Comparison of ENCODE assay signal across 8 mouse cellular contexts in genomic region chr3:19953865-19954264, GRCm38 (mm10). TPM values are rescaled to one million over a fixed set of nuclear protein-coding genes. Genes with fewer than 3 reads are reported as not detected.
A peak's percentile ranks its signal among the peaks of the same experiment; 100 is the strongest.
DNase-seq lines count a peak whose midpoint lies in the region; ATAC-seq lines count a peak whose summit lies in the region.

No protein-coding gene starts in this region.

- no peak overlapping the region for H3K4me3 ChIP-seq in forebrain, embryonic 13.5 days
- H3K4me3 ChIP-seq in stomach, embryonic 14.5 days (ENCODE audit: low read depth, low read length): no peak overlapping the region

- under 1% methylated on average over 3 of the region's 3 CpGs for WGBS in forebrain, embryonic 13.5 days
- WGBS in stomach, embryonic 14.5 days: 46% methylated on average over 3 of the region's 3 CpGs

- H3K27ac ChIP-seq in forebrain, embryonic 13.5 days: no peak overlapping the region
- H3K27ac ChIP-seq in stomach, embryonic 14.5 days (ENCODE audit: low read length): no peak overlapping the region

- H3K27me3 ChIP-seq in forebrain, embryonic 13.5 days: no peaks in the 10 kb centered on the region
- H3K27me3 ChIP-seq in stomach, embryonic 14.5 days (ENCODE audit: control insufficient read depth, insufficient read depth, low read length): no peaks in the 10 kb centered on the region

- intact Hi-C loops in heart, postnatal 10 days (cut with DNase I): loop anchor here (5.0 kb wide), 1 partner anchor 47 kb away; no protein-coding TSS in a partner anchor

- DNase-seq in 416B (ENCODE audit: low read depth): peak; percentile 84
- peak; percentile 80 for DNase-seq in adrenal gland, adult 2 months
- peak; percentile 85 to 90 for DNase-seq in heart, postnatal 10 days
- peak; percentile 5 to 8 for DNase-seq in layer of hippocampus, adult 8-10 months (ENCODE audit: low spot score in 2 of 2)
- DNase-seq in lung, postnatal 14 days: peak; percentile 72

- no peak overlapping the region for H3K4me2 ChIP-seq in forebrain, embryonic 13.5 days
- no peak overlapping the region for H3K4me2 ChIP-seq in stomach, embryonic 14.5 days (replicated peaks; ENCODE audit: low read depth, low read length)

- peaks cover 12% of the 10 kb centered on the region for H3K4me1 ChIP-seq in forebrain, embryonic 13.5 days
- no peaks in the 10 kb centered on the region for H3K4me1 ChIP-seq in stomach, embryonic 14.5 days (ENCODE audit: control insufficient read depth, insufficient read depth, low read length)

- H3K9me3 ChIP-seq in forebrain, embryonic 13.5 days (replicated peaks): no peaks in the 10 kb centered on the region
- no peaks in the 10 kb centered on the region for H3K9me3 ChIP-seq in stomach, embryonic 14.5 days (ENCODE audit: control insufficient read depth, low read depth, low read length)

- no peaks in the 10 kb centered on the region for H3K36me3 ChIP-seq in forebrain, embryonic 13.5 days (ENCODE audit: poor library complexity, severe bottlenecking)
- no peaks in the 10 kb centered on the region for H3K36me3 ChIP-seq in stomach, embryonic 14.5 days (ENCODE audit: control insufficient read depth, insufficient read depth, low read length)

- ATAC-seq in forebrain, embryonic 13.5 days: peak; percentile 92
- ATAC-seq in stomach, embryonic 14.5 days (ENCODE audit: insufficient number of reproducible peaks, insufficient read depth, low FRiP score, low read depth): peak; percentile 56; the same call in 1 of the 2 replicates
- ATAC-seq in activated CD4-positive, CD25-positive, alpha-beta regulatory T cell, adult 4 months: no peak

- no peak overlapping the region for H3K9ac ChIP-seq in forebrain, embryonic 13.5 days
- H3K9ac ChIP-seq in stomach, embryonic 14.5 days (replicated peaks; ENCODE audit: low read depth, low read length): no peak overlapping the region

RNA-seq across cellular contexts. Expression of gene Cp, which starts 3.0 kb away (rescaled TPM):
- total RNA-seq in adrenal gland, adult 2 months (2021): 10 to 100 TPM; 55.2 to 79.1 TPM
- 4.1 and 5.7 TPM in 2 replicates for polyA plus RNA-seq in adrenal gland, adult 2 months (2012; rRNA removed)
- polyA plus RNA-seq in forebrain, embryonic 13.5 days (2015; fragmentation: Nextera tagmentation; extraction: Ambion mirVana): 2.2 and 3.0 TPM in 2 replicates
- total RNA-seq in heart, postnatal 10 days (2021): 10 to 100 TPM in 1 of 2 experiments, 1 to 10 TPM in 1; 9.9 to 15.5 TPM
- total RNA-seq in layer of hippocampus, adult 8-10 months (2022): 10 to 100 TPM in 2 of 4 experiments, 1 to 10 TPM in 2; 9.3 to 13.1 (median 10.4) TPM
- polyA plus RNA-seq in stomach, embryonic 14.5 days (2014; fragmentation: Nextera tagmentation; extraction: Ambion mirVana): 0.28 and 0.84 TPM in 2 replicates
- under 1 TPM; 0.24 to 0.37 TPM for polyA plus RNA-seq in activated CD4-positive, CD25-positive, alpha-beta regulatory T cell, adult 4 months (2017; shearing (Covaris generic))

Comparison
In these comparisons a context has a peak if more than half of its experiments do, and no peak if none do; other contexts are left out.
1. DNase-seq: peak in every context shown above with its lines; median percentile 88 in heart, postnatal 10 days; 84 in 416B; 80 in adrenal gland, adult 2 months; 72 in lung, postnatal 14 days; 6 in layer of hippocampus, adult 8-10 months.